Mouse (Mus musculus): ENCODE measurements at regions not wholly inside any gene's neighbourhood (a gene's known extent, or its start where the extent isn't known, plus 50 kb on each side); places are given as distances from the start of the nearest gene placed in this dataset.

GRCm38 (mm10) chr1:82038698-82039097 lies 194.2 kb upstream of the Gm9747 start:
- DNase-seq (ENCODE audit: low spot score in 2 of 2), result no peak

GRCm38 (mm10) chr1:82041286-82042050 lies 191.4 kb upstream of the Gm9747 start:
- no peak for DNase-seq (ENCODE audit: low spot score in 2 of 2)

GRCm38 (mm10) chr1:82042051-82042432 lies 190.9 kb upstream of the Gm9747 start:
- no peak for DNase-seq (ENCODE audit: low spot score in 2 of 2)

GRCm38 (mm10) chr1:82042527-82042926 lies 190.4 kb upstream of the Gm9747 start:
- no peak for DNase-seq (ENCODE audit: low spot score in 2 of 2)

- DNase-seq (ENCODE audit: low spot score in 2 of 2), result no peak
Measured at GRCm38 (mm10) chr1:82066291-82066690, 166.6 kb upstream of the Gm9747 start.

- DNase-seq (ENCODE audit: low spot score in 2 of 2), result no peak
Measured at GRCm38 (mm10) chr1:82068571-82068970, 164.3 kb upstream of the Gm9747 start.

- DNase-seq (ENCODE audit: low spot score in 2 of 2), result no peak
Measured at GRCm38 (mm10) chr1:82070181-82071109, 162.5 kb upstream of the Gm9747 start.

GRCm38 (mm10) chr1:82089136-82089839 lies 143.6 kb upstream of the Gm9747 start:
- DNase-seq (ENCODE audit: low spot score in 2 of 2), result no peak

- no peak for DNase-seq (ENCODE audit: low spot score in 2 of 2)
Measured at GRCm38 (mm10) chr1:82095101-82095500, 137.8 kb upstream of the Gm9747 start.

GRCm38 (mm10) chr1:82106756-82107155 lies 126.2 kb upstream of the Gm9747 start:
- no peak for DNase-seq (ENCODE audit: low spot score in 2 of 2)

GRCm38 (mm10) chr1:82110071-82110635 lies 122.8 kb upstream of the Gm9747 start:
- no peak for DNase-seq (ENCODE audit: low spot score in 2 of 2)

GRCm38 (mm10) chr1:82112401-82112800 lies 120.5 kb upstream of the Gm9747 start:
- DNase-seq (ENCODE audit: low spot score in 2 of 2), result no peak

GRCm38 (mm10) chr1:82124503-82124902 lies 108.4 kb upstream of the Gm9747 start:
- DNase-seq (ENCODE audit: low spot score in 2 of 2), result no peak

GRCm38 (mm10) chr1:82129700-82130275 lies 103.1 kb upstream of the Gm9747 start:
- no peak for DNase-seq (ENCODE audit: low spot score in 2 of 2)

GRCm38 (mm10) chr1:82132536-82132935 lies 100.4 kb upstream of the Gm9747 start:
- DNase-seq (ENCODE audit: low spot score in 2 of 2), result no peak

- DNase-seq (ENCODE audit: low spot score in 2 of 2), result no peak
Measured at GRCm38 (mm10) chr1:82134938-82135337, 98.0 kb upstream of the Gm9747 start.

GRCm38 (mm10) chr1:82135761-82136331 lies 97.1 kb upstream of the Gm9747 start:
- no peak for DNase-seq (ENCODE audit: low spot score in 2 of 2)

GRCm38 (mm10) chr1:82145256-82145655 lies 87.7 kb upstream of the Gm9747 start:
- no peak for DNase-seq (ENCODE audit: low spot score in 2 of 2)

GRCm38 (mm10) chr1:82150219-82151128 lies 82.4 kb upstream of the Gm9747 start:
- peak; percentile 44 to 60 for DNase-seq (ENCODE audit: low spot score in 2 of 2)

GRCm38 (mm10) chr1:82155961-82156360 lies 77.0 kb upstream of the Gm9747 start:
- no peak for DNase-seq (ENCODE audit: low spot score in 2 of 2)
